Mouse (Mus musculus) heart, postnatal 0 days (tissue): ENCODE data around the gene Mlxip. TPM values are rescaled to one million over a fixed set of nuclear protein-coding genes. Genes with fewer than 3 reads are reported as not detected.

ENCODE experiments used
- ATAC-seq: fragments of 200-750 bp; cut with Nextera tagmentation; 2 replicates; pipeline ENCODE4 v1.8.0; 2017; ENCODE audit warnings: low read depth, moderate number of reproducible peaks, moderate library complexity; ENCODE audit not compliant: insufficient read depth
- DNase-seq: peaks from one replicate; pipeline ENCODE4 v3.0.0-alpha.2; 2016; ENCODE audit warnings: low spot score
- H3K27ac ChIP-seq: fragments of 300-500 bp; sonication (generic); 2 replicates; pipeline ENCODE4 v1.5.1; 2014; ENCODE audit warnings: low read depth, mild to moderate bottlenecking
- H3K27me3 ChIP-seq: fragments of 300-500 bp; sonication (generic); 2 replicates; pipeline ENCODE4 v1.6.1; 2014; ENCODE audit warnings: low read length, mixed read lengths; ENCODE audit not compliant: control insufficient read depth, insufficient read depth
- H3K36me3 ChIP-seq: fragments of 300-500 bp; sonication (generic); replicated peaks from 2 replicates; pipeline ENCODE4 v1.6.1; 2014; ENCODE audit warnings: low read length, mixed read lengths; ENCODE audit not compliant: control insufficient read depth, insufficient read depth
- H3K4me1 ChIP-seq: fragments of 300-500 bp; sonication (generic); 2 replicates; pipeline ENCODE4 v1.6.1; 2014; ENCODE audit warnings: antibody characterized with exemption; ENCODE audit not compliant: control insufficient read depth, insufficient read depth
- H3K4me2 ChIP-seq: fragments of 300-500 bp; sonication (generic); 2 replicates; pipeline ENCODE4 v1.6.1; 2014; ENCODE audit warnings: low read depth, mild to moderate bottlenecking, low read length, moderate library complexity
- H3K4me3 ChIP-seq: fragments of 300-500 bp; sonication (generic); 2 replicates; pipeline ENCODE4 v1.5.1; 2014; ENCODE audit warnings: low read depth, low read length
- H3K9ac ChIP-seq: fragments of 300-500 bp; sonication (generic); replicated peaks from 2 replicates; pipeline ENCODE4 v1.6.1; 2014; ENCODE audit warnings: low read depth, low read length, mixed read lengths
- H3K9me3 ChIP-seq: fragments of 300-500 bp; sonication (generic); replicated peaks from 2 replicates; pipeline ENCODE4 v1.6.1; 2016; ENCODE audit warnings: low read length; ENCODE audit not compliant: control insufficient read depth
- CTCF ChIP-seq: IDR thresholded peaks from 2 replicates; pipeline ENCODE4 v1.5.1; 2016; ENCODE audit warnings: antibody characterized with exemption, control low read depth, low read depth
- EP300 ChIP-seq: IDR thresholded peaks from 2 replicates; pipeline ENCODE4 v1.6.1; 2016; ENCODE audit warnings: antibody characterized with exemption, low read depth
- WGBS: fragments of 180-500 bp; shearing (Covaris S2); extraction: QIAGEN DNeasy Blood & Tissue Kit; methylation state at CpG from one replicate; pipeline ENCODE4 v1.1.7; 2014; 5-methylcytosine and 5-hydroxymethylcytosine counted together
- polyA plus RNA-seq: library from polyadenylated mRNA; unstranded; fragments of >200 nt; fragmentation: Nextera tagmentation; extraction: Ambion mirVana; gene quantifications from 2 replicates; pipeline ENCODE4 v1.2.1, GENCODE M21; 2015
- total RNA-seq: library from RNA; depleted of rRNA; stranded (reverse); fragments of >200 nt; gene quantifications from 2 replicates; pipeline ENCODE4 v1.2.3, GENCODE M21; 2014; ENCODE audit warnings: low replicate concordance

Gene Mlxip
- total and polyA plus RNA-seq, 2 experiments from 2014 or later, result 7.3 to 13.4 TPM

DNA sequence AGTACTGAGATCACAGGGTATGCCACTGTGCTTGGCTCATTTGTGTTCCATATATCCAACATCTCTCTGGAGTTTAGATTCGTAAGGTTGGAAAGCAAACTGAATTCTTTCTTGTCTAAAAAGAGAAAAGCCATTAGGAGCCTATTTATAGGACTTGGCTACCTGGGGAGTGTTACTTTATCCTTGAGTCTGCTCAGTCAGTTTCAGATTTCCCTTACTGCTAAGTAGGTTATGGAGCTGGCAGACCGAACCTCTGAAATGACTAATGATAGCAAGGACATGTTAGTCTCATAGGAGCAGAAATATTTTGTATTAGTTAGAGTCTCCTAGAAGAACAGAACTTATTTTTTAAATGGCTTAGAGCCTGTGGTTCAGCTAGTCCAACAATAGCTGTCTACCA lies 29.3 kb downstream of the Mlxip start:
- Histone ChIP-seq H3K36me3 (no peaks in the 10 kb centered on the region), H3K4me1 (peaks cover 10% of the 10 kb centered on the region; the same call in 1 of the 2 replicates), H3K27me3 (no peaks in the 10 kb centered on the region), H3K9ac (no peak overlapping the region), H3K27ac (peak overlapping the region; percentile 71), H3K4me2 (no peak overlapping the region), H3K4me3 (no peak overlapping the region), H3K9me3 (no peaks in the 10 kb centered on the region)
- ATAC-seq (no peak), DNase-seq (peak; percentile 49)
- 28% methylated on average over 2 of the region's 2 CpGs for WGBS
- TF ChIP-seq CTCF, result no peak
- no peak for TF ChIP-seq EP300

DNA sequence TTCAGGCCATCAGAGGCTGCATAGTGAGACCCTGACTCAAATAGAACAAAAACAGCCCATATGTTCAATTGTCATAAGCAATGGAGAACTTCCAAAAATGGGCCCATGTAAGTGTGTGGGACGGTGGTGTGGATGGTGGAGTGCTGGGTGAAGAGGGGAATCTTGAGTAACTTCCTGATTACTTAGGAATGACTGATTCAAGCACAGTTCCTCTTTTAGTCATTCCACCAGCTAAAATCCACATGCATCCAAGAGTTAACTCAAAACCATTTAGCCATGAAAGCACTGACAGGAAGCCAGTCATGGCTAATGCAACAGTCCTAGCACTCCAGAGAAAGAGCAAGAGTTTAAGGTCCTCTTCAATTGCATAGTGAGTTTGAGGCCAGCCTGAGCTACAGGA lies 33.0 kb downstream of the Mlxip start:
- WGBS, result 84% methylated on average over 1 of the region's 1 CpGs

DNA sequence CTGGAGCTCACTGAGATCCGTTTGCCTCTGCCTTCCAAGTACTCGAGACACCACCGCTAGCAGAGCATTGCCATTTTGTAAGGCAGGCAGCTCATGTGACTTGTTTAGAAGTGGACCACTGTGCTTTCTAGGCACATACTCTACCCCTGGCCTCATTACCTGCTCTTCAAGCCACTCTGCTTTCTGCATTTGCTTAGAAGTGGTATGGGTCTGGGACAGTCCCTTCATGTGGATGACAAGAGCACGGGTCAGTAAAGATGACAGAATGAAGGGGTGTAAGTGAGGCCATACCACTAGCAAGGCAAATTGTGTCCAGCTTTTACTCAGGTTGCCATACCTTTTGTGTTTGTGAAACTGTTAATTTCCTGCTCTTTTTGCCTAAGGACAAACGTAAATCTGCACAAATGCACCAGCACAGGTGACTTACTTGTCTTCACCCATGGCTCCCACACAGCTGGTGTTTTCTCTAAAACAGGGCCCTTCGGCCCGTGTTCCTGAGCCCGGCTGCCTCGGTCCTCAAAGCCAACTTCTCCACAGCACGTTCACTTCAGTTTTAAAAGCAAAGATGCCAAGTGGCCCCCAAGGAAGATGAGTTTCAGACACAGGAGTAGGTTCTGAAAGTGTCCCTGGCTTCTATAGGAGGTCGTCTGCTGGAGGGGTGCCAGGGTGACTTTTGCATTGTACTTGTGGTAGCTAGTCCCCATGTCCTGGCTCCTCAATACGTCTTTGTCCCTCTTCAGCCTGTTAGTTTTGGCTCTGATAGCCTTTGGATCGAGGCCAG lies 37.1 kb downstream of the Mlxip start:
- DNase-seq, result peak; percentile 63
- Histone ChIP-seq H3K4me3 (no peak overlapping the region), H3K9ac (no peak overlapping the region), H3K4me2 (no peak overlapping the region), H3K36me3 (no peaks in the 10 kb centered on the region), H3K27me3 (no peaks in the 10 kb centered on the region), H3K27ac (peak overlapping the region; percentile 56), H3K9me3 (no peaks in the 10 kb centered on the region), H3K4me1 (peaks cover 23% of the 10 kb centered on the region)
- peak; percentile 41; the same call in 1 of the 2 replicates for ATAC-seq
- 47% methylated on average over 13 of the region's 13 CpGs for WGBS
- TF ChIP-seq CTCF, result no peak
- no peak for TF ChIP-seq EP300

More for the DNA sequence above, 33.0 kb downstream of the Mlxip start:
- H3K9ac ChIP-seq, result no peak overlapping the region
- DNase-seq (no peak), ATAC-seq (no peak)
- H3K27ac ChIP-seq, result no peak overlapping the region
- no peak for TF ChIP-seq CTCF
- no peak for TF ChIP-seq EP300
- H3K4me2 ChIP-seq, result no peak overlapping the region
- peaks cover 24% of the 10 kb centered on the region for H3K4me1 ChIP-seq
- H3K9me3 ChIP-seq, result no peaks in the 10 kb centered on the region
- H3K36me3 ChIP-seq, result no peaks in the 10 kb centered on the region
- H3K4me3 ChIP-seq, result no peak overlapping the region
- no peaks in the 10 kb centered on the region for H3K27me3 ChIP-seq

DNA sequence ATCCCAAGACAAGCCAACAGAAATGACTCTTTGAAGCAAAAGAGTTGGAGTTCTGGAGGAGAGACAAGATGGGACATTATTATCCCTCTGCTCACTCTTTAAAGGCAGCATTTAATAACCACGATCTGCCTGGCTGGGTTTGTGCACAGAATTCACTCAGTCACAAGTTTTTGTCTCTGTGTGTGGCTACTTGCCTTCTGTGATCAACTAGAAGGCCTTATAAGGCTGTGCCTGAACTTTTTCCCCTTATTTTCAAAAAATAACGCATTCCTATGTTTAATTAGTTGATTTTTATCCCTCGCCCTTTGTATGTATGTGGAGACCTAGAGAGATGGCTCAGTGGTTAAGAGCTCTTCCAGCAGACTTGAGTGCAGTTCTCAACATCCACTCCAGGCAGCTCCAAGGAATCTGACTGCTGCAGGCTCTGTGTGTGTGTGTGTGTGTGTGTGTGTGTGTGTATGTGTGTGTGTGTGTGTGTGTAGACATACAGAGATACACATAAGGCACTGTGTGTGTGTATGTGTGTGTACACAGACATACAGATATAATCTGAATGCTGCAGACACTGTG lies 37.8 kb downstream of the Mlxip start:
- Histone ChIP-seq H3K27me3 (no peaks in the 10 kb centered on the region), H3K4me1 (peaks cover 23% of the 10 kb centered on the region), H3K9ac (no peak overlapping the region), H3K36me3 (no peaks in the 10 kb centered on the region), H3K27ac (peak overlapping the region; percentile 56), H3K9me3 (no peaks in the 10 kb centered on the region), H3K4me2 (no peak overlapping the region), H3K4me3 (no peak overlapping the region)
- TF ChIP-seq EP300 (no peak), CTCF (no peak)
- WGBS, result 53% methylated on average over 3 of the region's 3 CpGs
- ATAC-seq, result no peak
- no peak for DNase-seq

DNA sequence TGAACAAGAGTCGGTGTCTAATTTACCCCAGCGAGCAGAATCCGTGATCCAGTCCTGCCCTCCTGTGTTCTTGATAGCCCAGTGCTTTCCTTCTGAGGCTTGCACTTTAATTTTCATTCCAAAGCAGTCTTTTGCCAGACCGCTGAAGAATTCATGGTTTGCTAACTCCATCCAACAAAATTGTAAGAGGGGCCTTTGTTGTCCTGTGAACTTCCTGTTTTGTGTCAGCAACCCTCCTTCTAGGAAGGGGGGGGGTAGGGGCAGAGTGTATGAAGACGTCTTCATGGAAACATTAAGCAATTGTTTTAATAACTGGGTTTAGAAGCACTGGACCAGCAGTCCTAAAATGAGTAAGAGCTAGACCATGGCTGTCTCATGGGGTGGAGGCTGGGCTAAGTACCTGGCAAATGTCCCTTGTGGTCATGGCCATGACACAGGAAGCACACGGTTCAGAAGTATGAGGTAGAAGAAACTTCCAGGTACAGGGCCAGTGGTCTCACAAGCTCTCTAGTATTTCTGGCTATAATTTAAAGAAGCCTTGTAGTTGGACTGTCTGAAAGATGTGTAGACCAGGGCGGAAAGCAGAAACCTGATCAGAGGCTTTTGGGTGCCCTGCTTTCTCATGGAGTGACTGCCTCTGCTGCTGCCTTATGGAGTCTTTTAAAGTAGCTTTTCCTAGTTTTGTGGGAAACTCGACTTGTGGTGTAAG lies 41.6 kb downstream of the Mlxip start:
- peaks cover 21% of the 10 kb centered on the region for H3K4me1 ChIP-seq
- ATAC-seq (peak; percentile 24; the same call in 1 of the 2 replicates), DNase-seq (no peak)
- no peak overlapping the region for H3K27ac ChIP-seq
- WGBS, result 58% methylated on average over 8 of the region's 8 CpGs
- H3K36me3 ChIP-seq, result peaks cover 7% of the 10 kb centered on the region; the same call in 1 of the 2 replicates
- H3K9ac ChIP-seq, result no peak overlapping the region
- peak; percentile 34 for TF ChIP-seq CTCF
- no peak for TF ChIP-seq EP300
- H3K4me2 ChIP-seq, result no peak overlapping the region
- H3K27me3 ChIP-seq, result no peaks in the 10 kb centered on the region
- no peaks in the 10 kb centered on the region for H3K9me3 ChIP-seq
- H3K4me3 ChIP-seq, result no peak overlapping the region
